Mouse (Mus musculus) C2C12 (cell line): ENCODE results near the gene Cd3e.

ENCODE experiments used
- CEBPB ChIP-seq: IDR thresholded peaks from one replicate; pipeline ENCODE4 v1.6.1; 2011; ENCODE audit warnings: low read depth, mild to moderate bottlenecking, control low read depth, moderate library complexity
- CTCF ChIP-seq: IDR thresholded peaks from one replicate; pipeline ENCODE4 v1.5.1; 2011; ENCODE audit not compliant: control insufficient read depth, insufficient read depth, insufficient read length
- USF1 ChIP-seq: IDR thresholded peaks from one replicate; pipeline ENCODE4 v1.6.1; 2011; ENCODE audit warnings: low read depth, mild to moderate bottlenecking, control low read depth, moderate library complexity

DNA sequence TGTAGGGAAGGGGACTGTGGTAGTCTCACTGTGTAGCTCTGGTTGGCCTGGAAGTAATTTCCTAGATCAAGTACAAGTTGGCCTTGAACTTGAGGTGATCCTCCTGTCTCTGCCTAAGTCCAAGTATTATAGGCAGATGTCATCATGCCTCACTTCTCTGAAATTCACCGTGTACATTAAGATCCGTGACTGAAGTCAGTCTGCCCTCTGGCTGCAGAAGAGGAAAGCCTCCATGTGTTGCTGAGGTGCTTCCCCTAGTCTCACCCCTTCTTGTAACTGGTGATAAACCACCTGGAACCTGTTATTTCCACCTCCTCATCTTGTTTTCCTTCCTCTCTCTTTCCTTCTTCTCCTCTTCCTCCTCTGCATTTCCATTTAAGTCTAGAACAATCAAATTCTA, 5.5 kb upstream of the Cd3e start:
- TF ChIP-seq CTCF = no peak
- TF ChIP-seq CEBPB = no peak
- no peak for TF ChIP-seq USF1
